Mouse (Mus musculus): ENCODE results near the gene Asf1b.

The Asf1b gene

DNA sequence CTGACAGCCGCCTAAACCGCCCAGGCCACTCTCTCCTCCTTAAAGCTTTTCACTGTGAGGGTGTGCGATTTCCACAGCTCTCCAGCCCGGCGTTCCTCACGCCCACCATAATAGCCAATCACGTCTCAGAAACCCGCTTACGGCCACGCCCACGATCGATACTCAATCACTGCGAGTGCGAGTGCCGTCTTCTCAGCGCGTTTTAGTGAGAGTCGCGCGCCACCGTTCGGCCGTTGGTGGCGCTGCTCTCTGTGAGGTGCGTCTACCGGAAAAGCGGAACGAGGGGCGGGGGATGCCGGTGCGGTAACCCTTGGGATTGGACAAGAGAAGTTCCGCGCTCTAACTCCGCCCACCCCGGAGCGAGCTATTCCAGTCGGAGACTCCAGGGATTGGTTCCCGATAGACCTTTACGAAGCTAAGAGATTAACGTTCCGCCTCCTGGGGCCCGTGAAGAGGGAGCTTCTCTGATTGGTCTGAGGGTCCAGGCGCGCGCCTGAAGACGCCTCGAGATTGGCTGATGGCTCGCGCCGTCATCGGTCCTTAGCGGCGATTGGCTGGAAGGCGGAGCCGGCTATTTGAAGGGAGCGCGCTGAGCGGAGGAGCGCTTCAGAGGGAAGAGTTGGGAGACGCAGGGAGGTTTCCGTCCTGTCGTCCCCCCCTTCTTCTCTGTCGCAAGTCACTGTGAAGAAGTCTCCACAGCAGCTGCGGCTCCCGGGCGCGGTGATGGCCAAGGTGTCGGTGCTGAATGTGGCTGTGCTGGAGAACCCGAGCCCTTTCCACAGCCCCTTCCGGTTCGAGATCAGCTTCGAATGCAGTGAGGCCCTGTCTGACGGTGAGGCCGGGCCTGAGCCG lies at the start of gene Asf1b, which contains the start of gene Gm10644:
Gene Asf1b, plus strand, starts transcription at position 402 of the 852 bp plus-strand sequence.
Gene Gm10644, minus strand, starts transcription at position 100 of the 852 bp plus-strand sequence.
- DNase-seq = peak; percentile 96

DNA sequence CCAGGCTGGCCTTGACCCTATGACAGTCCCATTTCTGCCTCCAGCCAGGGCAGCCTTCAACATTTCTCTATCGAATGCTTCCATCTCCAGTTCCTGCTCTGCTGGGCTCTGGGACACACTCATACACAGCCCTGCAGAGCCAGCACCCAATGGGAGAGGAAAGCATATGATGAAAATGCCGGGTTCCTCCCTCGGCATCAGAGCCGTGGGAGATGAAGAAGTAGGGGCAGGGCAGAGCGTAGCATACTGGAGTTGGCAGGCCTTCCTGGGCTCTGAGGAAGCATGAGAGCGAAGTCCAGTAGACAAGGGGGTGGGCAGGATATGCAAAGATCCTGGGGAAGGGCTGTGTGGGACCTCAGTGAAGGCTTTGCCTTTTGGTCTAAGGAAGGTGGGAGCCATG lies 46.7 kb upstream of the Asf1b start:
- DNase-seq = no peak

DNA sequence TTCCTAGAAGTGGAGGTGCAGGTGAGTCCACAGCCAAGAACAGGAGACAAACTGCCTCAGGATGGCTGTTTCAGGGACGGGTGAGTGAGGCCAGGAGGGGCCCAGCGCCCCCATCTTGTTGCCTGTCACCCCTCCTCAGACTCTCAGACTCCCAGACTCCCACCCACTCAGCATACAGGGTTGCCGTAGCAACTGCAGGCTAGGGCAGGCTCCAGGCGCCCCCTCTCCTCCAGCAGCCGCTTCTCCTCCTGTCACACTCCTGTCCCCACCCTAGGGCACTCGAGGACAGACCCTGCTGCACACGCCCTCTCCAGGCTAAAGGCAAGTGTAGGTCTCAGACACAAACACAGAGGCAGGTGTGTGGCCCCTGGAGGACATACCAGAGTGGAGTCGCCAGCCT lies 46.0 kb upstream of the Asf1b start:
- DNase-seq = no peak

DNA sequence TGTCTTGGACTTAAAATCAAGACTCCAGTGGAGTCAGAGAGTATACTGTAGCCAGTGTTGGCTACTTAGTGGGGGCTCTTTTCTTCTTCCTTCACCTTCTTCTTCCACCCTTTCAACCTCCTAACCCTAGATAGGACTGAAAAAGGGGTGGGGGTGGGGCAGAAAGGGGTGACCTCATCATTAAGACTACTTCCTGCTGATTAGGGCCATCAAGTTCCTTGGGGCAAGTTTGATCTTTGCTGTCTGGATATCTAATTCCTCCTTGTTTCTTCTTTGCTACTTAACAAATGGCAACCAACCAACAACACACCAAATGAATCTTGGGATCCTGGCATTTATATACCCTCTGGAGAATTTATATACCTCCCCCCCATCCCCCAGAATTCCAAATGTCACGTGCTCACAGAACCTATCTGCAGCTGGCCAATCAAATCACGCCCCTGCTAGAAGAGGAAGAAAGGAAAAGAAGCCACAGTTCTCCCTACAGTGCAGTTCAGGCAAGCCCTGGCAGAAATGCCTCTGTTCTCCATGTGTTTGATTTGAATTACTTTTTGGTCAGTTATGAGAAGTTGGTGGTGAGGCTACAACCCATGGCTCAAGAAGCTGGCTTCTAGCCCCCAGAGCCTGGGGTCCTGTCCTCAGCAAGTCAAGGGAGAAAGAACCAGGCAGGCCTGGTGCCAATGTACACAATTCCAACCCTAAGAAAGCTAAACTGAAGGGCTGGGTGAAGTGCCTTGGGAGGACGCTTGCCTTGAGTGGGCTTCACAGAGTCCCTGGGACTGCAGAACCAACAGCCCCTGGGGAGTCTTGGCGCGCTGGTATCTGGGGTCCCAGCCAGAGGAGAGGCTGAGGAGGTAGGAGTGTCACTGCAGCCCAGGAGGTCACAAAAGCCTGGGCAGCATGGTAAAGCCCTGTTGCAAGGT lies 43.2 kb upstream of the Asf1b start:
- DNase-seq = no peak

DNA sequence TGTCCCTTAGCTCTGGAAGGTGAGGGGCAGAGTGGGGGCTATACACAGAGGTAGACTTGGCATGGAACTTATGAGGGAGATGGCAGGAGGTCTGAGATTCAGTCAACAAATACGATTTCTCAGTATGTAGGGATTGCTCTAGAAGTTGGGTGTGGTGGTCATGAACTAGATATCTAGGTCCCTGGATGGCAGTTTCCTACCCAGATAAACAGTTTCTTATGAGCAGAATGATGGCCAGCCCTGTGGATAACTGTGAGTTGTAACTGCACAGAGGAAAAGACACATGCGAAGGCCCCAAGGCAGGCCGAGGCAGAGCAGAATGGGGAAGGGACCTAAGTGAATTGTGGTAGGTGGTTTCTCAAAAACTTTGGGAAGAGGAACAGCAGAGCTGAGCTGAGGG lies 41.1 kb upstream of the Asf1b start:
- no peak for DNase-seq

DNA sequence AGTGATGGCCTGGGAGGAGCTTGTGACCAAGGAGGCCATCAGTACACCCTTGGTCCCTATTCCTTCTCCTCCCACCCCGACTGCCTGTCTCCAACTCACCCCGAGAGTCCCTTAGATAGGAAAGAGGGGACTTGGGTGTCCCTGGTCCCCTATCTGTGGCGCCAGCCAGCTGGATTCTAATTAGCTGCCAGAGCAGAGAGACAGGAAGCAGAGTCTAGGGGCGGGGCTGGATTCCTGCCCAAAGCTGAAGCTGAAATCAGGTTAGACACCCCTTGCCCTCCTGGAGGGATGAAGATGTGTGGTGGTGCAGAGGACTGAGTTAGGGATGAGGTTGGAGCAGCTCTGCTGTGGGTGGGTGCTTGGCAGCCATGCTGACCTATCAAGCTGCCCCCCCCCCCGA lies 40.4 kb upstream of the Asf1b start:
- DNase-seq = peak; percentile 19

DNA sequence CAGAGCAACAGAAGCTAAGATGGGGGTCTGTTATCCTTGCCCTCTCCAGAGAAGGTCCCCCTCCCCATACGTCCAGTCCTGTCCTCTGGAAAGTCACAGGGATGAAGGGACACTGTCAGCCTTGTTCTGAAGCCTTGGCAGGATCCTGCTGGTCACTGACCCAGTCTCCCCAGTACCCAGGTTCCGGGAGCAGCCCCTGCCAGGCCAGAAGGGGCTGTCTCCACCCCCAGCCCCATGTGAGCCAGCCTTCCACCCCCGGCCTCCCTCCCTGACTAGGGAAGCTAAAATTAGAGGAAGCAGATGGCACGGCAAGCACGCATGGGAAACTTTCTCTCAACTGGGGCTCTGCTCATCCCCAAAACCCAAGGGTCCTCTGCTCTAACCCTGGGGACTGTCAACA lies 39.3 kb upstream of the Asf1b start:
- no peak for DNase-seq

DNA sequence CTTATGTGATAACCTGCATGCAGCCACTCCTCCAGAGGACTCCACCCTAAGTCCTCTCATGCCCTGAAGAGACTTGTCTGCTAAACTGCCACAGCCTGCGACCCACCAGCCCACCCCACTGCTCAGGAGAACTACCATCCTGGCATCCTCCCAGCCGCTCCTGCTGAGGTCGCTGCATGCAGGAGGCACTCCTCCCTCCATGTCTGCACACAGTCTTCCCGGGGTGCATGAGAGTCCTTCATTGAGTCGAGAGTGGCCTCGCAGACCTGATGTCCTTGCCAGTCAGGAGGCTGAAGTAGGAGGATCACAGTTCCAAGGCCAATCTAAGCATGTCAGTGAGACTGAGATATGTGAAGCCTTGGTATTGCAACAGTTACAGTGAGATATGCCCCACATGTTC lies 37.7 kb upstream of the Asf1b start:
- DNase-seq = no peak

DNA sequence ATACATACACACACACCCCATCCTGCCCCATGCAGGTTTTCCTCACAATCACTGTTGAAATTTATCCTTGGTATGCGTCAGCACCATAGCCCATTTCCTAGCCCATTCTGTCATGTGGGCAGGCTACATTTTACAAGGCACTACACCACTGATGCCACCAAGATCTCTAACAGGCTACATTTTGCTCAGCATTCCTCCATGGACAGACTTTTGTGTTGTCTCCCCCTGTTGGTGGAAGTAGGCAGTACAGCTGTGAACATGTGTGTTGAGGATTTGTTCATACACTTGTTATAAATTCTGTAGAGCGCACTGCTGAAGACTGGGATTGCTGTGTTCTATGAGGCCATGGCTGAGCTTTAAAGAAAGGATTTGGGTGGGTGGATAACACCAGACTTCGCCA lies 33.7 kb upstream of the Asf1b start:
- peak; percentile 80 for DNase-seq

DNA sequence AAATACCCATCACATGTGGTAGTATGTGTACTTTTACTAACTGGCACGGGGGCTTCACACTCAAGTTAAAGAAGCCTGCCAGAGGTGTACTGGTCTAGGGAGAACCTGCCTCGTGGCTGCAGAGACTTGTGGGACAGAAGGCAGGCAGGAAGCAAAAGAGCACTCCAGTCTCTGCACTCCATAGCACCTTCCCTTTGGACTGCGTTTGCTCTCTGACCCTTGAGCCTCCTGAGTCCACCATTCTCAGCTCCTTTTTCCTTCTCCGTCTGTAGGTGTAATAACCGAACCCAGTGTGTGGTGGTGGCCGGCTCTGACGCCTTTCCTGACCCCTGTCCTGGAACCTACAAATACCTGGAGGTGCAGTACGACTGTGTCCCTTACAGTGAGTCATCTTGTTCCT lies 32.6 kb upstream of the Asf1b start:
- no peak for DNase-seq

DNA sequence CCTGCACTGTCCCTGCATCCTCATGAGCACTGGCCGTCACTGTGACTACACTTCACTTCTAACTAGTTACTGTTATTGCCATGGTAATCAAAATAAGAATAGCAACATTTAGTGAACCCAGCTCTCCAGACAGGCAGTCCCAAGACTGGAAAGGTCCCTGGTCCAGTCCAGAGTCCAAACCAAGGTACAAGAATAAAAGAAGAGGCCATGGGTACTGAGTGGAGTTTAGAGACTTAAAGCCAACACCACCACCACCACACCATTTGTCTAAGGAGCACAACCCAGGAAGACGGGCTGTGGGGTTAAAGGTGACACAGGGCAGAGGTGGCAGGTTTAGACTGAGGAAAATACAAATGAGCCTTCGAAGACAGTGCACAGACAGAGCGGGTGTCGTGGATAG lies 30.7 kb upstream of the Asf1b start:
- DNase-seq = no peak

DNA sequence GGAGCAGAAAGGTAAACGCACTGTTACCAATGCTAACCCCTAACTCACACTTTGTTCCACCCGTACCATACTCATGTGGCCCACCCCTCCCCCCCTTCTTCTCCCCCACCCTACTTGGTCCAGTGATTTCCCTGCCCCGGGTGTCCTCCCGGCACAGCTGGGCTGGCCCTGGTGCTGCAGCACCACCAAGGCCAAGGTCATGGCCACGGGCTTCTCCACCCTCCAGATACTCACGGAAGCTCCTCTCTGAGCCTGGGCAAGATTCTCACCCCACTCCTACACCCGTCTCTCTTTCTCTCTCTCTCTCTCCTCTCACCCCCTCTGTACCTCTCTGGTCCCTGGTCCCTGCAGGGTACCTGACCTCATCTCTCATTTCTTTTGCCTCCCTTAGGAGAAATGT lies 29.0 kb upstream of the Asf1b start:
- DNase-seq = no peak

DNA sequence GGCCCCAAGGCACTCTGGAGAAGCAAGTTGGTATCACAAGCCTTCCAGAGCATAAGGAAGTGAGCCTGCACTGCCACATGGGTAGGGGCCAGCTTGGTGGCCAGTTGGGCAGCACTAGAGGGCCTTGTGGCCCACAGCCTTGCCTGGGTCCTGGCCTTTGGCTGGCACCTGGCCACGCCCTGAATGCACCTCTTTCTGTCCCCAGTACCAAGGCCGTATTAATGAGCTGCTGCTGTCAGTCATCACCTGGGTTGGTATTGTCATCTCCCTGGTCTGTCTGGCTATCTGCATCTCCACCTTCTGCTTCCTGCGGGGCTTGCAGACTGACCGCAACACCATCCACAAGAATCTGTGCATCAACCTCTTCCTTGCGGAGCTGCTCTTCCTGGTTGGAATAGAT lies 21.1 kb upstream of the Asf1b start:
- DNase-seq = no peak

DNA sequence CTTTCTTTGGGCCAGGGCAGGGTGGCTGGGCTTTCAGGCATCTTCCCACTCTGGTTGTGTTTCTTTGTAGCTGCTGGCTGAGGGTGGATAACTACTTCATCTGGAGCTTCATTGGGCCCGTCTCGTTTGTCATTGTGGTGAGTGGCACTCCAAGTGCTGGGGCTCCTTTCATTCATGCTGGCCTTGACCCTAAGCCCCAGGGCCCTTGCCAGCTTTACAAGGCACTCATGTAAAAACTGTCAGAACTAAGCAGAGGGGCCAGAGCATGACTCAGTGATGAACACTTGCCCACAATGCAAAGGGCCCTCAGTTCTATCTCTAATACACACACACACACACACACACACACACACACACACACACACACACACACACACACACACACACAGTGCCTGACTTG lies 20.3 kb upstream of the Asf1b start:
- no peak for DNase-seq

DNA sequence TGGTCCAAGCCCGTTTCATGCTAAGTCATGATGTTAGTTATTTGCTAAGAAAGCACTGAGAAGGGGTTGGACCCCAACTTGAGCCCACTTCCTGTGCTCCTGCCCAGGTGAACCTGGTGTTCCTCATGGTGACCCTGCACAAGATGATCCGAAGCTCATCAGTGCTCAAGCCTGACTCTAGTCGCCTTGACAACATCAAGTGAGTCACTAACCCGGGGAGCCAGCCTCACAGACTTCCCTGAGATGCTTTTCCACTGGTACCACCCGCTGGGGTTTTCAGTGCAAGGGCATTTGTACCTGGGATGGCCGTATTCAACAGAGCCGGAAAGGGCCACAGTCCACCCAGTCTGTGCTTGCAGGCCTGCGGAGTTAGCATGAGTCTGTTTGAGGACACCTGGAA lies 19.9 kb upstream of the Asf1b start:
- no peak for DNase-seq

DNA sequence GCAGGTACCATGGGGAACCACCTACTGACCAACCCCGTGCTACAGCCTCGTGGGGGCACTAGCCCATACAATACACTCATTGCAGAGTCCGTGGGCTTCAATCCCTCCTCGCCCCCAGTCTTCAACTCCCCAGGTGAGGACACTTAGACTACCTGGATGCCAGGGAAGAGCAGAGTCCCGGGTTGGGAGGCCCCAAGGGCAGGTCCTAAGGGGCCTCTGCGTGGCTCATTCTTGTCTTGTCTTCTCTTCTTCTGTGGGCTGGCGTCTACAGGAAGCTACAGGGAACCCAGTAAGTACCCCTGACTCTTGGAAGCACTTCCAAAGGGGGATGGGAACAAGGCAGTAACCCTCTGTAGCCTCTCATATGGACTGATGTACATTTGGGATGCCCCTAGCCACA lies 17.7 kb upstream of the Asf1b start:
- no peak for DNase-seq

DNA sequence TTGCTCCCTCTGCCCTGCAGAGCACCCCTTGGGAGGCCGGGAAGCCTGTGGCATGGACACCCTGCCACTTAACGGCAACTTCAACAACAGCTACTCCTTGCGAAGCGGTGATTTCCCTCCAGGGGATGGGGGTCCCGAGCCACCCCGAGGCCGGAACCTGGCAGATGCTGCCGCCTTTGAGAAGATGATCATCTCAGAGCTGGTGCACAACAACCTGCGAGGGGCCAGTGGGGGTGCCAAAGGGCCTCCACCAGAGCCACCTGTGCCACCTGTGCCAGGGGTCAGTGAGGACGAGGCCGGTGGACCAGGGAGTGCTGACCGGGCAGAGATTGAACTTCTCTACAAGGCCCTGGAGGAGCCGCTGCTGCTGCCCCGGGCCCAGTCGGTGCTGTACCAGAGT lies 17.0 kb upstream of the Asf1b start:
- no peak for DNase-seq

DNA sequence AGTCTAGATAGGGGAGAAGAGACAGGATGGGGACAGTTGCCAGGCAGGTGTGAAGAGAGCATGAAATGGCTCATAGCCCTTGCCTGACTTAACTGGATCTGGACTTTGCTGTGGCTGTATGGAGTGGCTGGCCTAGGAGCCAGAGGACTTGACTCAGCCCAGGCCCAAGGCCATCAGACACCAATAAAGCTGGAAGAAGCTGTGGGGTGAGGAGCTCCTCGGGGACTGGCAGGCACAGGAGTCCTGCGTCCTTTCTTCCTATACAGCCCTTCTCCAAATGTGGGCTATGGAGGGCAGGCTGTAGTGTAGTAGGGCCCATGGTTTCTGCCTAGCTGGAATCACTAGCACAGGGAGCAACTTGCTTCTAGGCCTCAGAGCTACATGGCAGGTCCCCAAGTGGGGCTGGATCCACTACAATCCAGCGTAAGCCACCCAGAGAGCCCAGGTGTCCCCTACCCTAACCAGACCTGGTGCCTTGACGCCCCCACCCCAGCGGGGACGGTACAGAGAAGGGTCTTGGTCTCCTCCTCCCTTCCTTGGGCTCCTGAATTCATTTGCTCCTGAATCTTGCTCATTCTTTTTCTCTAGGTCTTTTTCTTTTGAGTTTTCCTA lies 14.1 kb upstream of the Asf1b start:
- no peak for DNase-seq

DNA sequence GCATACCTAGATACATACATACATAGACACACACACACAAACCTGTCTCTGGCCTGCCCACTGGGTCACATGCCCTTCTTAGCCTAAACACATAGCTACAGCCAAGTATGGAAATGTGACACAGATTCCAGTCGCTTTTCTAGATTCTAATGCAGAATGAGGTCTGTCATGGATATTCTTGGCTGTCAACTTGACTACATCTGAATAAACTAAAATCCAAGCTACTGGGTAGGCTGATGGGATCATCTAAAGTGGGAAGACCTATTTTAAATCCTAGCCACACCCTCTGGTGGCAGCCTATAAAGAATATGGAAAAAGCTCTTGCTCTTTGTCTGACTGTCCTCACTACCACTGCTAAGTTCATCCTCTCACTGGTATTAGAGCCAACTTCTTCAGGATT lies 12.9 kb upstream of the Asf1b start:
- DNase-seq = no peak

DNA sequence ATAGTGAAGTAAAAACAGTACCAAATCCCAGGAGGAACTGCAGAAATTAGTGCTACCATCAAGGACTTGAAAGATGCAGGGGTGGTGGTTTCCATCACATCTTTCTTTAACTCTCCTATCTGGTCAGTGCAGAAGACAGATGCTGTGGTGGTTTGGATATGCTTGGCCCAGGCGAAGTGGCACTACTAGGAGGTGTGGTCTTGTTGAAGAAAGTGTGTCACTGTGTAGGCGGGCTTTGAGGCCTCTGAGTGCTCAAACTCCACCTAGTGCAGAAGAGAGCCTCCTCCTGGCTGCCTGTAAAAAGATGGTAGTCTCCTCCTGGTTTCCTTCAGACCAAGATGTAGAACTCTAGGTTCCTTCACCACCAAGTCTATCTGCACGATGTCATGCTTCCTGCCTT lies 9.8 kb upstream of the Asf1b start:
- DNase-seq = no peak

DNA sequence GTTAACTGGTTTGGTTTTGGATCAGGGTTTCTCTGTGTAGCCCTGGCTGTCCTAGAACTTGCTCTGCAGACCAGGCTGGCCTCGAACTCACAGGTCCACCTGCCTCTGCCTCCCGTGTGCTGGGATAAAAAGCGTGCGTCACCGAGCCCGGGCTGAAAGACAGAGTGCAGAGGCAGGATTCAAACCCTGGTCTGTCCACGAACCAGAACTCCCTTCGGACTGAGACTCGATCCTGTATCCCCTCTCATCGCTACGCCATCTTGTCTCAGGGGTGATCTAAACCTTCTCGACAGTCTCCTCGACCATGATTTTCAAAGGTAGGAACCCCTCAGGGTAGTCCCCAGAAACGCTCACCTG lies 580 bp upstream of the Asf1b start:
- DNase-seq = no peak

DNA sequence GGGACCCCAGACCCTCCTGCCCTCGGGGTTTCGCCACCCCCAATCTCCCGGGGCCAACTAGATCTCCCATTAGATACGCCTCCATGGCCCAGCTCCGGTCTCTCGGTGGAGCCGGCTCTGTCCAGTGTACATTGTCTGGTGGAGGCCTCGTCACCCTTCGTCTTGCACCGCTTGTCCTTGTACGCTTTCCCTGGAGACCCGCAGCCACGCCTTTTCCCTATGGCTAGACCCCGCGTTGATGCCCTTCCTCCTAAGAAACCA lies 581 bp downstream of the Asf1b start:
- no peak for DNase-seq

DNA sequence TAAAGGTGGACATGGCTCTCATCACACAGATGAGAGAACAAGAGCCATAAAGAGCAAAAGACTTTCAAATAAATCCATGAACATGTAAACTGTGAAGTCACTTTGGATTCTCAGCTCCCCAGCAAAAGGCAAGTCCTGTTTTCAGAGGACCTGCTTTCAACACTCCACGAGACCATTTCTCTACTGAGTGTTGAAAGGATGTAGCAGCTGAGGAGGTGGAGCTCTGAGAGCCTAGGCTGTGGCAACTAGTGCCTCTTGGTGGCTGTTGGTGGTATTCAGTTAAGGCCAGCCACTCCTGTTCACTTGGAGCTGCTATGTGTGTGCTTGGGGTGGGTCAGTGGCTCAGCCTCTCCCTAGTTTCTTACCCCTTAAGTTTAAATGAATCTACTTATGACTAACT lies 1.5 kb downstream of the Asf1b start:
- peak; percentile 55 for DNase-seq

Measured in thymus, postnatal 14 days (tissue).